Mouse (Mus musculus) kidney, adult 2 months (tissue): ENCODE measurements around the gene Mrpl47. TPM values are rescaled to one million over a fixed set of nuclear protein-coding genes. Genes with fewer than 3 reads are reported as not detected.

Source experiments
- DNase-seq: peaks from one replicate; pipeline ENCODE4 v3.0.0; 2021
- H3K27ac ChIP-seq: fragments of 200-500 bp; 2 replicates; pipeline ENCODE4 v1.5.1; 2012; ENCODE audit warnings: low read depth, low read length, control low read depth, inconsistent platforms; ENCODE audit not compliant: insufficient read depth
- H3K27me3 ChIP-seq: fragments of 200-500 bp; replicated peaks from 2 replicates; pipeline ENCODE4 v1.6.1; 2012; ENCODE audit warnings: mild to moderate bottlenecking, moderate library complexity, low read length, inconsistent platforms; ENCODE audit not compliant: control insufficient read depth, insufficient read depth
- H3K36me3 ChIP-seq: fragments of 200-500 bp; 2 replicates; pipeline ENCODE4 v1.6.1; 2012; ENCODE audit warnings: mild to moderate bottlenecking, moderate library complexity, low read length, inconsistent platforms; ENCODE audit not compliant: control insufficient read depth, insufficient read depth
- H3K4me1 ChIP-seq: fragments of 200-500 bp; 2 replicates; pipeline ENCODE4 v1.6.1; 2011; ENCODE audit warnings: low read length; ENCODE audit not compliant: control insufficient read depth, insufficient read depth
- H3K4me3 ChIP-seq: fragments of 200-500 bp; 2 replicates; pipeline ENCODE4 v1.5.1; 2011; ENCODE audit warnings: mild to moderate bottlenecking, low read depth, low read length, control low read depth; ENCODE audit not compliant: insufficient read depth
- CTCF ChIP-seq: fragments of 200-500 bp; conservative IDR thresholded peaks from 2 replicates; pipeline ENCODE4 v1.5.1; 2011; ENCODE audit warnings: low read depth, mild to moderate bottlenecking, control low read depth, low read length, moderate library complexity, mixed read lengths; ENCODE audit not compliant: insufficient read depth, insufficient read length
- POLR2A ChIP-seq: fragments of 200-500 bp; IDR thresholded peaks from one replicate; pipeline ENCODE4 v1.6.1; 2011; ENCODE audit warnings: low read depth, low read length, control low read depth
- whole genome bisulfite sequencing: fragments of 180-500 bp; shearing (Covaris S2); methylation state at CpG from one replicate; pipeline ENCODE4 v1.1.7; 2018; 5-methylcytosine and 5-hydroxymethylcytosine counted together
- polyA plus RNA-seq: library from polyadenylated mRNA; depleted of rRNA; stranded (reverse); fragments of >200 nt; gene quantifications from 2 replicates; pipeline ENCODE4 v1.2.3, GENCODE M21; 2012; rRNA removed

Mrpl47 gene
- polyA plus RNA-seq = 3.7 and 4.4 TPM in 2 replicates

DNA sequence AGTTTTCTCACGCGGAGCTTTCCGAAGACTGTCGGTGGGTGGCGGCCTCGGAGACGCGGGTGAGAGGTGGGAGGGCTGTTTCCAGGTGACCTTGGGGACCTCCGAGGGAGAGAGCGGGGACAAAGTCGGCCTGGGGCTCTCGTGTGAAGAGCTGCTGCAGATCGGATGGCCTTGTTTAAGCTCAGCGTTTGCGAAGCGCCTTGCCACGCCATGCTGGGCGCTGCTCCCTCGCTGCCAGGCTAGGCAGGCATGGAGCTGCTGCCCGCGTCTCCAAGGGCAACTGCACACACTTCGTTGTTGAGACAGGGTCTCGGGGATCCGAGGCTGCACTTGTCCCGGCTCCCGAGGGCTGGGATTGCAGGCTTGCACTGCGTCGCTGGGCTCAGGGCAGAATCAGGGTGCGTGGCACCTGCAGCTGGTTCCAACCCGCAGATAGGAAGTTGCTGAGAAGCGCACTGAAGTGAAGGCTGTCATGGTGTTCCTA is at the start of gene Mrpl47:
Mrpl47 (minus strand) TSS at position 434 of the 484 bp plus-strand sequence.
- peak within 1 kb of the TSS; percentile 82 for H3K4me3 ChIP-seq
- no peak for DNase-seq
- no peak for TF ChIP-seq POLR2A
- no peak for TF ChIP-seq CTCF
- H3K36me3 ChIP-seq = no peaks in the 10 kb centered on the region
- peak within 1 kb of the TSS; percentile 82 for H3K27ac ChIP-seq
- under 1% methylated on average over 31 of the region's 31 CpGs for WGBS
- peaks cover 6% of the 10 kb centered on the region for H3K4me1 ChIP-seq
- no peaks in the 10 kb centered on the region for H3K27me3 ChIP-seq

DNA sequence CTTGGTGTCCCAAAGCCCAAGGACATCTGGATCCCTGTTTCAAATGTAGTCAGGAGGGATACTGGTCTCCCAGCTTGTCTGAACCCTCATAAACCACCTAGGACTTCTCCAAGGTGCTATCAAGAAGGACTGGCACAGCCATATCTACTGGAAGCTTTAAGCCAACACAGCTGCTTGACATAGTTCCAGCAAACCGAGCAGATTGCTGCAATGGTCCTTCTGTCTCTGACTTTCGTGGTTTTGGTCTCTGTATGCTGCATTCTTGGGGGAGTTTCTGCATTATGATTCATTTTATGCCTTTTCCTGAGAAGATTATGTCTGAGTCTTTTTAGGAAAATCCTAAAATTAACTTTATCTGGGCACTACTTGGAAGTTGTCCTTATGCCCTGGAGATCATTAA is 33.4 kb upstream of the Mrpl47 start:
- H3K27me3 ChIP-seq = no peaks in the 10 kb centered on the region
- WGBS = 78% methylated on average over 2 of the region's 2 CpGs
- no peak for TF ChIP-seq POLR2A
- TF ChIP-seq CTCF = no peak
- no peaks in the 10 kb centered on the region for H3K4me1 ChIP-seq
- no peak overlapping the region for H3K27ac ChIP-seq
- no peaks in the 10 kb centered on the region for H3K36me3 ChIP-seq
- no peak for DNase-seq
- H3K4me3 ChIP-seq = no peak overlapping the region

DNA sequence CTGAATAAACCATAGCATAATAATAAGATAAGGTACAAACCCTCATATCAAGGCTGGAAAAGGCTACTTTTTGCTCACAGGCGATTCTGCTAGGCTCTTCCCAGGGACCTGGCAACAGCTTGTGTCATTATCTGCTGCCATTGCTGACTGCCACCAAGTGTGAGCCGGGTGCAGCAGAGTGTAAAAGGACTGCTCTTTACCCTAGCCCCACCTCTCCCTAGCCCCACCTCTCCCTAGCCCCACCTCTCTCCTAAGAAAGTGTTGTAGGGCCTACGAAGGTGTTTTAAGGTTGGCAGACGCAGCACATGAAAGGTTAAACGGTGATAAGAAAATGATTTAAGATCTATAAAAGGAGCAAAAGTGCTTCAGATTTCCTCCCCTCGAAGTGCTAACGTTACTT is 26.5 kb upstream of the Mrpl47 start:
- H3K4me1 ChIP-seq = no peaks in the 10 kb centered on the region
- 37% methylated on average over 7 of the region's 7 CpGs for WGBS
- no peaks in the 10 kb centered on the region for H3K27me3 ChIP-seq
- H3K36me3 ChIP-seq = no peaks in the 10 kb centered on the region
- TF ChIP-seq CTCF = no peak
- no peak for TF ChIP-seq POLR2A
- DNase-seq = no peak
- H3K4me3 ChIP-seq = no peak overlapping the region
- no peak overlapping the region for H3K27ac ChIP-seq

DNA sequence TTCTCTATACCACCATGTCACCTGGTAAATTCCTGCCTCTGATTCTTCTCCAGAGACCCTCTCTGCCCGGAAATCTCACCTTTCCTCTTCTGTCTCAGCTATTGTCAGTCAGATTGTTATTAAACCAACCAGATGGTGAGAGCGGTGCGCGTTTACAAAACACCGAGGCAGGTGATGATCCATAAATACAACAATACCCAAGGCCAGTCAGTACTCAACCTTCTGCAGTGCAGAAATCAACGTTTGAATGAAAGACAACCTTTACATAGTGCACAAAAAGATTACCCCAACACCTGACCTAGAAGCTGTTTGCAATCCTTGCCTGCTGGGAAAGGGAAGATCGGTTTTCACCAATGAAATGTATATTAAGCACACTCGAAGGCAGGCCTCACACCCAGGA is 25.6 kb upstream of the Mrpl47 start:
- DNase-seq = no peak
- no peaks in the 10 kb centered on the region for H3K27me3 ChIP-seq
- TF ChIP-seq POLR2A (no peak), CTCF (no peak)
- H3K27ac ChIP-seq = no peak overlapping the region
- no peaks in the 10 kb centered on the region for H3K36me3 ChIP-seq
- H3K4me3 ChIP-seq = no peak overlapping the region
- 61% methylated on average over 8 of the region's 8 CpGs for WGBS
- no peaks in the 10 kb centered on the region for H3K4me1 ChIP-seq

DNA sequence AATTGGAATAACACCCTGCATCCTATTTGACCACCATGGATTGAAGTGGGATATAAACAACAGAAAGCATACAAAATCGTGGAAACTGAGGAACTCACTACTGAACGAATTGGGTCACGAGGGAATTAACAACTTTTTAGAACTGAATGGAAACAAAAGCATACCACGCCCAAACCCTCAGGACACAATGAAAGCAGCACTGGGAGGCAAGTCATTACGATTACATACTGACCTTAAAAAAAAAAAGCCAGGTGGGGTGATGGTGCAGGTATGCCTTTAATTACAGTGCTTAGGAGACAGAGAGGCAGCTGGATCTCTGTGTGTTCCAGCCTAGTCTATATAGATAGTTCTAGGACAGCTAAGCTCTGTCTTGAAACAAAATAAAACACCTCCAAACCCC is 21.8 kb upstream of the Mrpl47 start:
- no peak for TF ChIP-seq CTCF
- TF ChIP-seq POLR2A = no peak
- no peaks in the 10 kb centered on the region; the same call in 1 of the 2 replicates for H3K36me3 ChIP-seq
- no peak overlapping the region for H3K4me3 ChIP-seq
- no peak for DNase-seq
- H3K27ac ChIP-seq = no peak overlapping the region
- no peaks in the 10 kb centered on the region for H3K27me3 ChIP-seq
- H3K4me1 ChIP-seq = no peaks in the 10 kb centered on the region
- 71% methylated on average over 5 of the region's 5 CpGs for WGBS

DNA sequence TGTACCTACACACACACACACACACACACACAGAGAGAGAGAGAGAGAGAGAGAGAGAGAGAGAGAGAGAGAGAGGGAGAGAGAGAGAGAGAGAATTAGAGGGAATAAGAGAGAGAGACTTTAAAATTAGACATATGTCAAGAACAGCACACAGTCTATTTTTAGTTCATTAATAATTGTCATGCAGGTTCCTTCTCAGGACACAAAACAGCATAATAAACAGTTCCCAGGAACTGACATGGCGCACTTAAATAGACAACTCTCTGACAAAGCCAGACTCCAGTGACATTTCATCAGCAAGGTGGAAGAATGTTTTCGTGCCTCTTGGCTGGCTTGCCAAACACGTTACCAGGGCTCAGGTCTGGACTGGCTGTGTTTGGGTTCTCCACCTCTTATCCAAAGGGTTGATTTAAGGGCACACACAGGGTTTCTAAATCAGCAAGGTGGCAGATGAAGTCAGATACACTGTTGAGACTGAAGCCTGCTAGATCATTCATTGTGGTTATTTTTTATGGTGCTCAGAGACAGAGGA is 17.0 kb upstream of the Mrpl47 start:
- peaks cover 2% of the 10 kb centered on the region for H3K36me3 ChIP-seq
- no peaks in the 10 kb centered on the region for H3K4me1 ChIP-seq
- H3K27me3 ChIP-seq = no peaks in the 10 kb centered on the region
- 81% methylated on average over 3 of the region's 3 CpGs for WGBS
- no peak overlapping the region for H3K27ac ChIP-seq
- no peak for DNase-seq
- TF ChIP-seq CTCF (no peak), POLR2A (no peak)
- no peak overlapping the region for H3K4me3 ChIP-seq

DNA sequence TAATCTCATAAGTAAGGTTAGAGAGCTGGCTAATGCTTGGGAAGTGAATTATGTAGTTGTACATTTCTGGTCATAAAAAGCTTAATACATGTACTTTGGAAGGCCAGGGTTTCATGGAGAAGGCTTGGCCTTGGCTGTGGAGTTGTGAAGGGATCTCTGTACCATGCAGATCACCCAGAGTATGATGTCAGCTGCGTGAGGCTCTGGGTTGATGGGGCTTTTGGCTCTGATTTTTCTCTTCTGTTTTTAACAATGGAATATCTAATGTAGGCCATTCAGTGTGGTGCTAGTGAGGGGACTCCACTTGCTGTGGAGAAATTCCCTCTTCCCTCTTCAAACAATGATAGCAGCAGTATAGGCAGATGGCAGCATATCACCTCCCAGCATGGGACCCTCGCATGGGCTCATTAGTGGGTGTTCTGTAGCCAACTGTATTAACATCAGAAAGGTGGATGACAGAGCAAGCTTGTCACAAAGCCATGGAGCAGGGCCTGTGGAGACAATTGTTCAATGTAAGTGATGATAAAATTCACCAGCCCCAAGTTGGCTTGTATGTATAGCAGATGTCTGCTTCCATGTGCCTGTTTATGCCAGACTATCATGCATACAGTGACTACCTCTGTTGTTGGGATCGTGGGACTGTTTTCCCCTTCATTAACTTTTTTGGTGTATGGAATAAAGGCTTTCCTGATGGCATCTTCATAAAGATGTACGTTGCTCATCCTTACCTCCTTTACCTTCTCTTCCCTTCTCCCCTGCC is 12.6 kb upstream of the Mrpl47 start:
- TF ChIP-seq POLR2A = no peak
- TF ChIP-seq CTCF = no peak
- peaks cover 4% of the 10 kb centered on the region for H3K36me3 ChIP-seq

More for the DNA sequence above, 12.6 kb upstream of the Mrpl47 start:
- DNase-seq = no peak
- Histone ChIP-seq H3K27ac (no peak overlapping the region), H3K4me3 (no peak overlapping the region), H3K4me1 (no peaks in the 10 kb centered on the region), H3K27me3 (no peaks in the 10 kb centered on the region)
- 92% methylated on average over 4 of the region's 4 CpGs for WGBS
